14 mouse cellular contexts compared by ENCODE assay signal in the genomic region with DNA sequence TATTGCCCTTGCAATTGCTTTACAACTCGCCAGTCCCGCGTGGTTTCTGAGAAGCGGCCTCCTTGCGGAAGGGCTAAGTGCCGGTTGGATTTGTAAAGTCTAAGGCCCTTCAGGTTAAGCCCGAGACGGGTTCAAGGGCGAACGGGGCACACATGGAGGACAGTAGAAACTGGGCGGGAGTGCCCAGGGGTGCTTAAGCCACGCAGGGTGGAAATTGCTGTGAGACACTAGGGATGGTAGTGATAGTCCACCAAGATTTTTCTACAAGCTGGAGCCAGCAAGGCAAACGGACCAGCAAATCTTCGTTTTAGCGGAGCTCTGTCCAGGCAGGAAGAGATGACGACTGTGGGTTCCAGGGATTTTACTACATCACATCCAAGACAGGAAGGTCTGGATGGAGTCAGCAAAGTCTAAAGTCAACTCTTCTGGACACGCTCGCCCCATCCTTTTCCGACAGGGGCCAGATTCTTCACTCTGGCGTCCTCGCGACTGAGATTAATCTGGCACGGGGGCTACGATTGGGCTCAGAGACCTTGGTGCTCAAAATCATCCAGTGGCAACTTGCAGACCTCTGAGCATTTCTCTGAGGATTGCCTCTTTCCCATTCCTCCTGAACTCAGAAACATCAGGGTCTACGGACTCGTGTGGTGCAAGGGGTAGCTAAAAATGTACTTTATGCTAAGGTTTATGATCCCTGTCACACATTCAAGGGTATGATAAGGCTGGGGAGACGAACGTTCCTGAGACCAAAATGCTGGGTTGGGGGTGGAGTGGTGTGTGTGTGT. TPM values are rescaled to one million over a fixed set of nuclear protein-coding genes. Genes with fewer than 3 reads are reported as not detected.
DNase-seq lines count a peak whose midpoint lies in the region; ATAC-seq and TF ChIP-seq lines count a peak whose summit lies in the region.
"Had no signal": no experiment of that assay in that cellular context is flagged by ENCODE, and none has a peak within 500 bp of the region (broad histone marks: within the 10 kb centered on the region; RNA-seq: fewer than 3 reads in every experiment).

No protein-coding gene starts in this region.

- no peak overlapping the region for H3K4me3 ChIP-seq in liver, embryonic 11.5 days (ENCODE audit: low read depth, low read length)
- H3K4me3 ChIP-seq in embryonic facial prominence, embryonic 11.5 days (ENCODE audit: low read depth, low read length) = no peak overlapping the region
- H3K4me3 ChIP-seq in hindbrain, postnatal 0 days (ENCODE audit: low read length) = peak overlapping the region; percentile 26
- H3K4me3 ChIP-seq in neural tube, embryonic 15.5 days (replicated peaks) = no peak overlapping the region
- no peak overlapping the region for H3K4me3 ChIP-seq in lung, postnatal 0 days (ENCODE audit: low read depth, low read length)
- H3K4me3 ChIP-seq: limb, embryonic 15.5 days had no signal

- peak; percentile 37 for DNase-seq in liver, embryonic 11.5 days (ENCODE audit: low spot score)
- DNase-seq in liver = no peak
- DNase-seq in embryonic facial prominence, embryonic 11.5 days (ENCODE audit: low spot score) = peak; percentile 43
- DNase-seq in hindbrain, postnatal 0 days (ENCODE audit: low spot score) = peak; percentile 49
- DNase-seq in adrenal gland, postnatal 10 days = no peak
- DNase-seq in lung, postnatal 0 days (ENCODE audit: low spot score) = no peak
- DNase-seq in heart, postnatal 4 days = no peak
- DNase-seq: adrenal gland, postnatal 25 days had no signal

- peaks cover 5% of the 10 kb centered on the region; the same call in 1 of the 2 replicates for H3K4me1 ChIP-seq in liver, embryonic 11.5 days (replicated peaks; ENCODE audit: control insufficient read depth, insufficient read depth, low read length)
- peaks cover 7% of the 10 kb centered on the region for H3K4me1 ChIP-seq in embryonic facial prominence, embryonic 11.5 days (ENCODE audit: control insufficient read depth, insufficient read depth, low read length)
- no peaks in the 10 kb centered on the region for H3K4me1 ChIP-seq in hindbrain, postnatal 0 days (ENCODE audit: insufficient read depth, low read length)
- peaks cover 20% of the 10 kb centered on the region for H3K4me1 ChIP-seq in neural tube, embryonic 15.5 days
- H3K4me1 ChIP-seq in lung, postnatal 0 days (ENCODE audit: insufficient read depth, low read depth, low read length) = 0 out of 2 replicates have a peak, but pooled peaks cover 7% of the 10 kb centered on the region

- H3K36me3 ChIP-seq in liver, embryonic 11.5 days (ENCODE audit: control insufficient read depth, insufficient read depth, low read length) = no peaks in the 10 kb centered on the region
- H3K36me3 ChIP-seq in embryonic facial prominence, embryonic 11.5 days (replicated peaks; ENCODE audit: control insufficient read depth, insufficient read depth, low read depth, low read length) = no peaks in the 10 kb centered on the region
- H3K36me3 ChIP-seq in hindbrain, postnatal 0 days (ENCODE audit: insufficient read depth, low read length) = no peaks in the 10 kb centered on the region
- H3K36me3 ChIP-seq in neural tube, embryonic 15.5 days = no peaks in the 10 kb centered on the region
- H3K36me3 ChIP-seq in lung, postnatal 0 days (ENCODE audit: insufficient read depth, low read length) = no peaks in the 10 kb centered on the region
- H3K36me3 ChIP-seq: limb, embryonic 15.5 days had no signal

- ATAC-seq in liver, embryonic 11.5 days (replicated peaks; ENCODE audit: low FRiP score) = no peak
- ATAC-seq in embryonic facial prominence, embryonic 11.5 days (replicated peaks; ENCODE audit: insufficient number of reproducible peaks, low FRiP score, low TSS enrichment, low read depth) = no peak
- ATAC-seq in hindbrain, postnatal 0 days = no peak
- ATAC-seq in neural tube, embryonic 15.5 days (ENCODE audit: low FRiP score) = no peak
- no peak for ATAC-seq in lung, postnatal 0 days

- TF ChIP-seq EP300 in lung, postnatal 0 days (IDR thresholded peaks at IDR 0.05) = no peak

- H3K9me3 ChIP-seq in liver, embryonic 11.5 days (ENCODE audit: control insufficient read depth, low read length) = no peaks in the 10 kb centered on the region
- no peaks in the 10 kb centered on the region for H3K9me3 ChIP-seq in embryonic facial prominence, embryonic 11.5 days (replicated peaks; ENCODE audit: control insufficient read depth, low read length)
- no peaks in the 10 kb centered on the region for H3K9me3 ChIP-seq in hindbrain, postnatal 0 days (ENCODE audit: low read length)
- H3K9me3 ChIP-seq in neural tube, embryonic 15.5 days (replicated peaks) = no peaks in the 10 kb centered on the region
- H3K9me3 ChIP-seq in lung, postnatal 0 days (ENCODE audit: low read length) = no peaks in the 10 kb centered on the region
- H3K9me3 ChIP-seq: limb, embryonic 15.5 days had no signal

- H3K9ac ChIP-seq in liver, embryonic 11.5 days (ENCODE audit: low read depth, low read length) = no peak overlapping the region
- H3K9ac ChIP-seq in embryonic facial prominence, embryonic 11.5 days (replicated peaks; ENCODE audit: low read length) = no peak overlapping the region; the same call in 1 of the 2 replicates
- H3K9ac ChIP-seq in hindbrain, postnatal 0 days (replicated peaks; ENCODE audit: low read length) = peak overlapping the region; percentile 56
- no peak overlapping the region for H3K9ac ChIP-seq in neural tube, embryonic 15.5 days (replicated peaks)
- H3K9ac ChIP-seq in lung, postnatal 0 days (replicated peaks; ENCODE audit: low read depth) = no peak overlapping the region
- H3K9ac ChIP-seq: limb, embryonic 15.5 days had no signal

- TF ChIP-seq CTCF in hindbrain, postnatal 0 days (IDR thresholded peaks at IDR 0.05; ENCODE audit: low read depth) = no peak
- no peak for TF ChIP-seq CTCF in lung, postnatal 0 days (IDR thresholded peaks at IDR 0.05)

- peaks cover 100% of the 10 kb centered on the region for H3K27me3 ChIP-seq in liver, embryonic 11.5 days (replicated peaks; ENCODE audit: control insufficient read depth, insufficient read depth, low read length)
- peaks cover 60% of the 10 kb centered on the region for H3K27me3 ChIP-seq in embryonic facial prominence, embryonic 11.5 days (ENCODE audit: control insufficient read depth, insufficient read depth, low read length)
- H3K27me3 ChIP-seq in hindbrain, postnatal 0 days (ENCODE audit: insufficient read depth, low read length) = peaks cover 32% of the 10 kb centered on the region; the same call in 1 of the 2 replicates
- peaks cover 81% of the 10 kb centered on the region for H3K27me3 ChIP-seq in neural tube, embryonic 15.5 days (replicated peaks)
- peaks cover 98% of the 10 kb centered on the region for H3K27me3 ChIP-seq in lung, postnatal 0 days (replicated peaks; ENCODE audit: insufficient read depth, low read length)
- H3K27me3 ChIP-seq: CH12.LX had no signal

- WGBS in liver, embryonic 11.5 days = 4% methylated on average over 28 of the region's 28 CpGs
- 2% methylated on average over 28 of the region's 28 CpGs for WGBS in embryonic facial prominence, embryonic 11.5 days
- 9% methylated on average over 28 of the region's 28 CpGs for WGBS in hindbrain, postnatal 0 days
- 4% methylated on average over 28 of the region's 28 CpGs for WGBS in neural tube, embryonic 15.5 days
- WGBS in lung, postnatal 0 days = 3% methylated on average over 28 of the region's 28 CpGs

- no peak overlapping the region for H3K27ac ChIP-seq in liver, embryonic 11.5 days (ENCODE audit: low read depth, low read length)
- H3K27ac ChIP-seq in embryonic facial prominence, embryonic 11.5 days (replicated peaks; ENCODE audit: low read depth, low read length) = no peak overlapping the region
- H3K27ac ChIP-seq in hindbrain, postnatal 0 days = peak overlapping the region; percentile 85
- peak overlapping the region; percentile 34; the same call in 1 of the 2 replicates for H3K27ac ChIP-seq in neural tube, embryonic 15.5 days (replicated peaks)
- H3K27ac ChIP-seq in lung, postnatal 0 days (ENCODE audit: low read length) = no peak overlapping the region
- H3K27ac ChIP-seq: limb, embryonic 15.5 days had no signal

- no peak overlapping the region for H3K4me2 ChIP-seq in liver, embryonic 11.5 days
- H3K4me2 ChIP-seq in embryonic facial prominence, embryonic 11.5 days (ENCODE audit: low read depth, low read length) = no peak overlapping the region
- peak overlapping the region; percentile 61 for H3K4me2 ChIP-seq in hindbrain, postnatal 0 days (ENCODE audit: low read depth, low read length)
- peak overlapping the region; percentile 35 for H3K4me2 ChIP-seq in neural tube, embryonic 15.5 days
- H3K4me2 ChIP-seq in lung, postnatal 0 days (replicated peaks; ENCODE audit: low read depth, low read length) = no peak overlapping the region
- H3K4me2 ChIP-seq: limb, embryonic 15.5 days had no signal

RNA-seq across cellular contexts. Expression of gene Zic5, which starts 3.7 kb away (rescaled TPM):
- polyA plus RNA-seq in liver, embryonic 11.5 days (2014; fragmentation: Nextera tagmentation; extraction: Ambion mirVana) = 0.16 TPM in 1 of 2 replicates, not detected in the other
- polyA plus RNA-seq in embryonic facial prominence, embryonic 11.5 days (2014; fragmentation: Nextera tagmentation; extraction: Ambion mirVana) = 4.1 and 5.0 TPM in 2 replicates
- total RNA-seq in hindbrain, postnatal 0 days (2014; rRNA removed) = 46.2 and 51.3 TPM in 2 replicates
- 31.0 and 31.1 TPM in 2 replicates for polyA plus RNA-seq in hindbrain, postnatal 0 days (2015; fragmentation: Nextera tagmentation; extraction: Ambion mirVana)
- polyA plus RNA-seq in neural tube, embryonic 15.5 days (2015; fragmentation: Nextera tagmentation; extraction: Ambion mirVana) = 3.9 and 6.2 TPM in 2 replicates
- total RNA-seq in adrenal gland, postnatal 10 days (2021) = not detected
- polyA plus RNA-seq in lung, postnatal 0 days (2015; fragmentation: Nextera tagmentation; extraction: Ambion mirVana) = not detected in 2 replicates
- not detected for total RNA-seq in heart, postnatal 4 days (2021)
- total RNA-seq: adrenal gland, postnatal 25 days; hematopoietic stem cell, adult 5-6 weeks had no signal

RNA-seq across cellular contexts. Expression of gene Zic2, which starts 6.1 kb away (rescaled TPM):
- polyA plus RNA-seq in liver, embryonic 11.5 days (2014; fragmentation: Nextera tagmentation; extraction: Ambion mirVana) = not detected in 2 replicates
- 2.1 and 2.3 TPM in 2 replicates for polyA plus RNA-seq in embryonic facial prominence, embryonic 11.5 days (2014; fragmentation: Nextera tagmentation; extraction: Ambion mirVana)
- 234 TPM in 2 replicates for total RNA-seq in hindbrain, postnatal 0 days (2014; rRNA removed)
- polyA plus RNA-seq in hindbrain, postnatal 0 days (2015; fragmentation: Nextera tagmentation; extraction: Ambion mirVana) = 35.9 and 40.2 TPM in 2 replicates
- 5.1 and 6.8 TPM in 2 replicates for polyA plus RNA-seq in neural tube, embryonic 15.5 days (2015; fragmentation: Nextera tagmentation; extraction: Ambion mirVana)
- under 1 TPM; 0.15 to 0.21 TPM for total RNA-seq in adrenal gland, postnatal 10 days (2021)
- polyA plus RNA-seq in lung, postnatal 0 days (2015; fragmentation: Nextera tagmentation; extraction: Ambion mirVana) = 0.05 TPM in 1 of 2 replicates, not detected in the other
- not detected for total RNA-seq in heart, postnatal 4 days (2021)
- total RNA-seq: adrenal gland, postnatal 25 days; CH12.LX; hematopoietic stem cell, adult 5-6 weeks; monocyte, adult 5-6 weeks had no signal

RNA-seq across cellular contexts. Expression of gene Gm5089, which starts 18.2 kb away (rescaled TPM):
- polyA plus RNA-seq in liver, embryonic 11.5 days (2014; fragmentation: Nextera tagmentation; extraction: Ambion mirVana) = not detected in 2 replicates
- polyA plus RNA-seq in embryonic facial prominence, embryonic 11.5 days (2014; fragmentation: Nextera tagmentation; extraction: Ambion mirVana) = not detected in 2 replicates
- 1.2 and 3.0 TPM in 2 replicates for total RNA-seq in hindbrain, postnatal 0 days (2014; rRNA removed)
- polyA plus RNA-seq in hindbrain, postnatal 0 days (2015; fragmentation: Nextera tagmentation; extraction: Ambion mirVana) = 0.56 and 0.82 TPM in 2 replicates
- 0.14 and 0.60 TPM in 2 replicates for polyA plus RNA-seq in neural tube, embryonic 15.5 days (2015; fragmentation: Nextera tagmentation; extraction: Ambion mirVana)
- total RNA-seq in adrenal gland, postnatal 10 days (2021) = not detected
- polyA plus RNA-seq in lung, postnatal 0 days (2015; fragmentation: Nextera tagmentation; extraction: Ambion mirVana) = not detected in 2 replicates
- not detected for total RNA-seq in heart, postnatal 4 days (2021)
- total RNA-seq: adrenal gland, postnatal 25 days; CH12.LX; hematopoietic stem cell, adult 5-6 weeks; monocyte, adult 5-6 weeks had no signal

RNA-seq across cellular contexts. Expression of gene Gm10837, which starts 21.2 kb away (rescaled TPM):
- not detected in 2 replicates for polyA plus RNA-seq in liver, embryonic 11.5 days (2014; fragmentation: Nextera tagmentation; extraction: Ambion mirVana)
- not detected in 2 replicates for polyA plus RNA-seq in embryonic facial prominence, embryonic 11.5 days (2014; fragmentation: Nextera tagmentation; extraction: Ambion mirVana)
- total RNA-seq in hindbrain, postnatal 0 days (2014; rRNA removed) = 0.93 and 4.7 TPM in 2 replicates
- polyA plus RNA-seq in hindbrain, postnatal 0 days (2015; fragmentation: Nextera tagmentation; extraction: Ambion mirVana) = 1.2 and 1.4 TPM in 2 replicates
- 0.23 and 0.27 TPM in 2 replicates for polyA plus RNA-seq in neural tube, embryonic 15.5 days (2015; fragmentation: Nextera tagmentation; extraction: Ambion mirVana)
- not detected for total RNA-seq in adrenal gland, postnatal 10 days (2021)
- polyA plus RNA-seq in lung, postnatal 0 days (2015; fragmentation: Nextera tagmentation; extraction: Ambion mirVana) = not detected in 2 replicates
- not detected for total RNA-seq in heart, postnatal 4 days (2021)
- total RNA-seq: adrenal gland, postnatal 25 days; CH12.LX; hematopoietic stem cell, adult 5-6 weeks; monocyte, adult 5-6 weeks had no signal
- polyA plus RNA-seq: frontal cortex, adult 2 months; limb, embryonic 15.5 days had no signal

Comparison
In these comparisons a context has a peak if more than half of its experiments do, and no peak if none do; other contexts are left out.
1. DNase-seq: peak in liver, embryonic 11.5 days (single experiment), embryonic facial prominence, embryonic 11.5 days (single experiment) and hindbrain, postnatal 0 days (single experiment); none in liver (single experiment), adrenal gland, postnatal 10 days (single experiment), lung, postnatal 0 days (single experiment) and heart, postnatal 4 days (single experiment).
2. H3K27ac ChIP-seq: peak in hindbrain, postnatal 0 days (single experiment) and neural tube, embryonic 15.5 days (single experiment); none in liver, embryonic 11.5 days (single experiment), embryonic facial prominence, embryonic 11.5 days (single experiment) and lung, postnatal 0 days (single experiment).
3. H3K4me2 ChIP-seq: peak in hindbrain, postnatal 0 days (single experiment) and neural tube, embryonic 15.5 days (single experiment); none in liver, embryonic 11.5 days (single experiment), embryonic facial prominence, embryonic 11.5 days (single experiment) and lung, postnatal 0 days (single experiment).